Mouse (Mus musculus) ES-Bruce4 (cell line): ENCODE results near the gene Clec1b.

Source experiments
- CTCF ChIP-seq: IDR thresholded peaks from one replicate; pipeline ENCODE4 v1.8.1; 2011; ENCODE audit warnings: low read depth, low read length
- EP300 ChIP-seq: IDR thresholded peaks from 2 replicates; pipeline ENCODE4 v1.6.1; 2011; ENCODE audit warnings: low read depth, low read length; ENCODE audit not compliant: insufficient read depth
- POLR2A ChIP-seq: IDR thresholded peaks from one replicate; pipeline ENCODE4 v1.8.1; 2011; ENCODE audit warnings: low read length; ENCODE audit not compliant: insufficient read depth

- TF ChIP-seq CTCF (no peak), EP300 (no peak), POLR2A (no peak)
These were observed 11.3 kb upstream of the Clec1b start, which contains the start of gene Clec12b for GRCm38 (mm10) chr6:129385774-129386173.
